ENCODE assay signal across 9 mouse cellular contexts in genomic region chr9:58053102-58053501, GRCm38 (mm10). TPM values are rescaled to one million over a fixed set of nuclear protein-coding genes. Genes with fewer than 3 reads are reported as not detected.
DNase-seq lines count a peak whose midpoint lies in the region; ATAC-seq and TF ChIP-seq lines count a peak whose summit lies in the region.
"Had no signal": no experiment of that assay in that cellular context is flagged by ENCODE, and none has a peak within 500 bp of the region (broad histone marks: within the 10 kb centered on the region; RNA-seq: fewer than 3 reads in every experiment).

No protein-coding gene starts in this region.

- DNase-seq in 3T3-L1 (ENCODE audit: low read depth, low spot score): peak; percentile 49
- peak; percentile 62 to 70 for DNase-seq in cerebellum, adult 2 months
- DNase-seq in layer of hippocampus, adult 8-10 months (ENCODE audit: low spot score in 2 of 2): peak; percentile 44 to 72
- DNase-seq in lung, postnatal 36 days: peak; percentile 62
- DNase-seq in right cerebral cortex, postnatal 4 days: peak; percentile 66
- no peak for DNase-seq in urinary bladder, adult 18-20 months (ENCODE audit: low spot score in 2 of 2)

- H3K4me3 ChIP-seq in C2C12 (ENCODE audit: insufficient read depth, poor library complexity, severe bottlenecking): no peak overlapping the region
- no peak overlapping the region for H3K4me3 ChIP-seq in cerebellum, adult 2 months (replicated peaks; ENCODE audit: insufficient read depth, low read depth, low read length)
- H3K4me3 ChIP-seq: neural tube, embryonic 12.5 days had no signal

- peak; percentile 83 for ATAC-seq in frontal cortex, adult (ENCODE audit: low TSS enrichment)

- 35% methylated on average over 3 of the region's 3 CpGs for WGBS in cerebellum, adult 2 months

- H3K79me3 ChIP-seq in C2C12 (ENCODE audit: low read depth): no peaks in the 10 kb centered on the region

- no peak overlapping the region for H3ac ChIP-seq in C2C12 (ENCODE audit: control insufficient read depth, insufficient read length, low read depth)

- no peaks in the 10 kb centered on the region for H3K79me2 ChIP-seq in C2C12 (ENCODE audit: control insufficient read depth, insufficient read depth)

- peak; percentile 78 for TF ChIP-seq CTCF in C2C12 (IDR thresholded peaks at IDR 0.05; ENCODE audit: control insufficient read depth, insufficient read depth, insufficient read length)
- TF ChIP-seq CTCF in cerebellum, adult 2 months (IDR thresholded peaks at IDR 0.05; ENCODE audit: borderline replicate concordance, insufficient read depth, low read depth, low read length): peak; percentile 82

- peaks cover 24% of the 10 kb centered on the region for H3K27me3 ChIP-seq in C2C12 (ENCODE audit: control insufficient read depth, insufficient read depth, insufficient read length)
- no peaks in the 10 kb centered on the region for H3K27me3 ChIP-seq in cerebellum, adult 2 months (ENCODE audit: control insufficient read depth, insufficient read depth, low read length)

- no peak for TF ChIP-seq POLR2A in cerebellum, adult 2 months (IDR thresholded peaks at IDR 0.05; ENCODE audit: borderline replicate concordance, insufficient read depth, low read length)

- H3K27ac ChIP-seq in cerebellum, adult 2 months (ENCODE audit: insufficient read depth, low read length): no peak overlapping the region
- H3K27ac ChIP-seq: neural tube, embryonic 12.5 days had no signal

- H3K36me3 ChIP-seq in C2C12 (ENCODE audit: control insufficient read depth, insufficient read depth): no peaks in the 10 kb centered on the region
- H3K36me3 ChIP-seq: neural tube, embryonic 12.5 days had no signal

- no peaks in the 10 kb centered on the region; the same call in 1 of the 2 replicates for H3K4me1 ChIP-seq in cerebellum, adult 2 months (ENCODE audit: control insufficient read depth, insufficient read depth, low read length)

TF ChIP-seq in C2C12, 6 proteins besides CTCF, POLR2A, EP300 and RAD21:
- TF ChIP-seq CEBPB (IDR thresholded peaks at IDR 0.05; ENCODE audit: low read depth): no peak
- TF ChIP-seq MYOD1 (IDR thresholded peaks at IDR 0.05; ENCODE audit: control insufficient read depth, insufficient read length, low read depth): no peak
- no peak for TF ChIP-seq USF1 (IDR thresholded peaks at IDR 0.05; ENCODE audit: low read depth)
- no peak for TF ChIP-seq MYOG (IDR thresholded peaks at IDR 0.05; ENCODE audit: control insufficient read depth, extremely low read depth, insufficient read length)
- TF ChIP-seq MAX (IDR thresholded peaks at IDR 0.05): no peak
- TF ChIP-seq FOSL1 (IDR thresholded peaks at IDR 0.05; ENCODE audit: insufficient read depth, low read length, poor library complexity, severe bottlenecking): no peak

RNA-seq across cellular contexts. Expression of gene Stra6, which starts 10.5 kb away (rescaled TPM):
- polyA plus RNA-seq in C2C12 (2012; fragmentation: generic; extraction: Trizol): 0.29 TPM
- 2.8 and 3.9 TPM in 2 replicates for polyA plus RNA-seq in cerebellum, adult 2 months (2012; rRNA removed)
- 10 to 100 TPM; 17.0 to 22.6 (median 18.2) TPM for total RNA-seq in layer of hippocampus, adult 8-10 months (2022)

RNA-seq across cellular contexts. Expression of gene Cyp11a1, which starts 46.9 kb away (rescaled TPM):
- polyA plus RNA-seq in C2C12 (2012; fragmentation: generic; extraction: Trizol): 0.04 TPM
- polyA plus RNA-seq in cerebellum, adult 2 months (2012; rRNA removed): 3.6 and 3.7 TPM in 2 replicates
- 1 to 10 TPM; 2.4 to 4.6 (median 3.1) TPM for total RNA-seq in layer of hippocampus, adult 8-10 months (2022)
- polyA plus RNA-seq: neural tube, embryonic 12.5 days had no signal

Comparison
In these comparisons a context has a peak if more than half of its experiments do, and no peak if none do; other contexts are left out.
1. DNase-seq: peak in 3T3-L1 (single experiment), cerebellum, adult 2 months (2 of 2), layer of hippocampus, adult 8-10 months (2 of 2), lung, postnatal 36 days (single experiment) and right cerebral cortex, postnatal 4 days (single experiment); none in urinary bladder, adult 18-20 months (0 of 2).